Mouse (Mus musculus) stomach, postnatal 0 days (tissue): ENCODE results near the gene Prkd1. TPM values are rescaled to one million over a fixed set of nuclear protein-coding genes. Genes with fewer than 3 reads are reported as not detected.

ENCODE experiments used
- ATAC-seq: fragments of 200-750 bp; cut with Nextera tagmentation; 2 replicates; pipeline ENCODE4 v1.8.0; 2017; ENCODE audit not compliant: low FRiP score, low TSS enrichment
- DNase-seq: peaks from one replicate; pipeline ENCODE4 v3.0.0-alpha.2; 2016; ENCODE audit warnings: low spot score
- H3K27ac ChIP-seq: fragments of 300-500 bp; sonication (generic); replicated peaks from 2 replicates; pipeline ENCODE4 v1.5.1; 2014; ENCODE audit warnings: mild to moderate bottlenecking, control low read depth
- H3K27me3 ChIP-seq: fragments of 300-500 bp; sonication (generic); 2 replicates; pipeline ENCODE4 v1.6.1; 2014; ENCODE audit warnings: low read length; ENCODE audit not compliant: control insufficient read depth, insufficient read depth
- H3K36me3 ChIP-seq: fragments of 300-500 bp; sonication (generic); 2 replicates; pipeline ENCODE4 v1.6.1; 2014; ENCODE audit warnings: low read length, mixed read lengths; ENCODE audit not compliant: control insufficient read depth, insufficient read depth
- H3K4me1 ChIP-seq: fragments of 300-500 bp; sonication (generic); replicated peaks from 2 replicates; pipeline ENCODE4 v1.6.1; 2014; ENCODE audit warnings: antibody characterized with exemption; ENCODE audit not compliant: control insufficient read depth, insufficient read depth
- H3K4me2 ChIP-seq: fragments of 300-500 bp; sonication (generic); replicated peaks from 2 replicates; pipeline ENCODE4 v1.6.1; 2014; ENCODE audit warnings: low read depth, mild to moderate bottlenecking, control low read depth, moderate library complexity
- H3K4me3 ChIP-seq: fragments of 300-500 bp; sonication (generic); 2 replicates; pipeline ENCODE4 v1.5.1; 2014; ENCODE audit warnings: low read depth, low read length, control low read depth
- H3K9ac ChIP-seq: fragments of 300-500 bp; sonication (generic); 2 replicates; pipeline ENCODE4 v1.6.1; 2014; ENCODE audit warnings: mild to moderate bottlenecking, low read length, control low read depth, mixed read lengths
- H3K9me3 ChIP-seq: fragments of 300-500 bp; sonication (generic); 2 replicates; pipeline ENCODE4 v1.6.1; 2016; ENCODE audit warnings: low read length; ENCODE audit not compliant: control insufficient read depth
- CTCF ChIP-seq: IDR thresholded peaks from 2 replicates; pipeline ENCODE4 v1.5.1; 2016; ENCODE audit warnings: antibody characterized with exemption, low read depth, mild to moderate bottlenecking, moderate library complexity
- EP300 ChIP-seq: optimal IDR thresholded peaks from 2 replicates; pipeline ENCODE3; 2016; ENCODE audit warnings: antibody characterized with exemption
- WGBS: fragments of 180-500 bp; shearing (Covaris S2); extraction: QIAGEN DNeasy Blood & Tissue Kit; methylation state at CpG from one replicate; pipeline ENCODE4 v1.1.7; 2014; 5-methylcytosine and 5-hydroxymethylcytosine counted together
- polyA plus RNA-seq: library from polyadenylated mRNA; unstranded; fragments of >200 nt; fragmentation: Nextera tagmentation; extraction: Ambion mirVana; gene quantifications from 2 replicates; pipeline ENCODE4 v1.2.1, GENCODE M21; 2015

Gene Prkd1
- polyA plus RNA-seq, 1 experiment from 2014 or later = 2.5 TPM

DNA sequence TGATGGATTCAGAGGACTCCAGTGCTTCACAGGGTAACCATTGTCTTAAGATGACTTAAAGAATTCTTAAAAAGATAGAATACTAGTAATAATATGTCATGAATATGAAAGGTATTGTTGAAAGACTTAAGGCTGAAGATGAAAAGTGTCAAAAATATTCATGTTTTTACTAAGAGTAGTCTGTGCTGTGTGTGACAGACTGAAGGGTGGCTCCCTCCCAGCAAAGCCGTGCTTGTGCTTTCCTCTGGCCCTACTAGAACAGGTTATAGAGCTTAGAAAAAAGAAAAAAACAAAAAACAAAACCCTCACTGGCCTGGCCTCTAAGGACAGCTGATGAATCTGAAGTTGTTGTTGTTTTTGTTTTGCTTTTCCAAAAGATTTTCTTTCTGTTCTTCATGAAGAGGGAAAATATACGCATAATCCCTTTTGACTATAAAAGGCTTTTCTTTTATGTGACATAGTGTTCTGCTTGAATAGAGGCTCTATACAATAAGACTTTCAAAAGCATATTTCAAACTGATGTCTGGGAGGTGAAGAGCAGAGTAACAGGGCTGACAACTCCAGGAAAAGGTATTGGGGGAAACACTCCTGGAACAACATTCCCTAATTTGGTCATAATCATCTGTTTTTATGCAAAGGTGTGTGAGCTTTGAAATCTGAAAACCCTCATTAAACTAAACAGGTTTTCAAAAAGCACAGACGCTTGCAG is 148.9 kb downstream of the Prkd1 start:
- Histone ChIP-seq H3K36me3 (no peaks in the 10 kb centered on the region), H3K4me1 (no peaks in the 10 kb centered on the region), H3K27ac (no peak overlapping the region), H3K9ac (no peak overlapping the region), H3K4me3 (no peak overlapping the region), H3K27me3 (no peaks in the 10 kb centered on the region), H3K4me2 (no peak overlapping the region), H3K9me3 (no peaks in the 10 kb centered on the region)
- WGBS = 63% methylated on average over 3 of the region's 3 CpGs
- no peak for DNase-seq
- ATAC-seq = no peak
- TF ChIP-seq CTCF = no peak

DNA sequence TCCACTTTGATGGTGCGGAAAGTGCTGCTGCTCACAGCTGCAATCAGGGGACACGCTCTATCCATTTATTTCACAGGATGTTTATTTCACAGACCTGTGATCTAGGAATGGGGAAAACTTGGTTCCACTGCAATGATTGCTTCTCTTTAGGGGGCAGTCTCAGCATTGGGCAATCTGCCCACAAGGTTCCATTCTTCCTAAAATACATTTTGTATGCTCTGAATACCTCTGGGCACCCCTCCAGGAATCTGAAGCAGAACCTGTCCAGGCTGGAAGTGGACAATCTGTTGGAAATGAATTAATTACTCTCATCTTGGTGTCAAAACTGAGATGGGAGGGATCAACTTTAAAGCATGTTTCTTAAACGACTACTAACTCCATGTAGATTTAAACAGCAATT is 152.9 kb downstream of the Prkd1 start:
- TF ChIP-seq EP300 = no peak
- TF ChIP-seq CTCF = no peak
- Histone ChIP-seq H3K4me1 (no peaks in the 10 kb centered on the region), H3K4me2 (no peak overlapping the region), H3K27ac (no peak overlapping the region), H3K4me3 (no peak overlapping the region), H3K9ac (no peak overlapping the region), H3K9me3 (no peaks in the 10 kb centered on the region), H3K36me3 (no peaks in the 10 kb centered on the region), H3K27me3 (no peaks in the 10 kb centered on the region)
- 44% methylated on average over 3 of the region's 3 CpGs for WGBS
- DNase-seq = no peak
- no peak for ATAC-seq

DNA sequence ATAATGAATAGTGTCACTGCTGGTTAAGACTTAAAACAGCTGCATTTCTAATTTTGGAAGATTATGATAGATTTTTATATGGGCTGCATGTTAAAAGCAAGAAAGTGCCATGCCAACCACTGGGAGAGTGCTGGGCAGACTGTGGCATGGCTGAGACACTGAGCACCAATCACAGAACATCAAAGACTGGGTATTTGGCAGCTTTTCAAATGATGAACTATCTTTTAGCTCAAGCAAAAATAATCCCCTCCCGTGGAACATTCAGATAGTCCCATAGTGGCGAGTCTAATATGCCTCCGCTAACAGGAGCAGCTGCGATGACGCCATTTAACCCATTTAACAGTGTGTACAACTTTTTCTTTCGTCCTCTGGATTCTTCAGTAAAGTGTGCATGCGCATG is 169.1 kb downstream of the Prkd1 start:
- TF ChIP-seq CTCF = no peak
- TF ChIP-seq EP300 = no peak
- no peak overlapping the region for H3K4me3 ChIP-seq
- no peak overlapping the region for H3K4me2 ChIP-seq
- H3K9ac ChIP-seq = no peak overlapping the region
- no peaks in the 10 kb centered on the region for H3K9me3 ChIP-seq
- DNase-seq (no peak), ATAC-seq (no peak)
- no peaks in the 10 kb centered on the region for H3K27me3 ChIP-seq
- H3K4me1 ChIP-seq = no peaks in the 10 kb centered on the region
- H3K27ac ChIP-seq = no peak overlapping the region
- no peaks in the 10 kb centered on the region for H3K36me3 ChIP-seq
- WGBS = 80% methylated on average over 7 of the region's 7 CpGs

DNA sequence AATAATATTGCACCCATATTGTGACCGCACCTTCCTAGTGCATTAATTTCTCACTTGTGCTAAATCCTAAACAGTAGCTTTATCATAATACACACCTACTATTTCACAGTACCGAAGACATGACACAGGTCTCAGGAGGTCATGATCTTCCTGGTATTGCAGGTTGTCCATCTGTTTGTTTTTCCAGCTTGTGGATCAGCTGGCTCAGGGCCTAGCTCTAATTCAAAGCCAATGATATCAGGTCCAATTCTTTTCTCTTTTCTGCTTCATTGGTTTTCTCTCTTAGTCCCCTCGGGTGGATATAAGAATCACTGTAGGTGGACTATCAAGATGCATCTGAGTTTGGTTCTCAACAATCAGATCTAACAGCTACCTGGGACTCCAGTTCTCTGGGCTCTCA is 191.7 kb downstream of the Prkd1 start:
- WGBS = 88% methylated on average over 3 of the region's 3 CpGs
- TF ChIP-seq CTCF = no peak
- no peak for TF ChIP-seq EP300
- DNase-seq (no peak), ATAC-seq (no peak)
- Histone ChIP-seq H3K4me2 (no peak overlapping the region), H3K9ac (no peak overlapping the region), H3K36me3 (no peaks in the 10 kb centered on the region), H3K4me3 (no peak overlapping the region), H3K27me3 (no peaks in the 10 kb centered on the region), H3K4me1 (no peaks in the 10 kb centered on the region), H3K27ac (no peak overlapping the region), H3K9me3 (no peaks in the 10 kb centered on the region)

DNA sequence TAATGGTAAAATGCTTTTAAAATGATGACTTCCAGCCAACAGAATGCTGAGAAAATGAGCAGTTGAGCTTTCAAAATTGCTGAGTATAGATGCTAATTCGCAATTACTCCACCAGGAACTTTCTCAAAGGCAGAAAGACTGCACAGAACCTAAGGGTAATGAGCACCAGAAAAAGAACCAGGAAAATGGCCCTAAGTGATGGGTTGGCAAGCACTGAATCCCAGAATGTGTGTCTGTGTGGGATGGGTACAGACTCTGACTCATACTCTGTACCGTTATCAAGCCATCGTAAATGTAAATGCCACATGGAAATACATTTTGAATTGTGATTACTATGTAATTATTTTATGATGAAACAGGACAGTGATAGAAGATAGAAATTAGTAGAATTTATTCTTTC is 197.1 kb downstream of the Prkd1 start:
- H3K27me3 ChIP-seq = no peaks in the 10 kb centered on the region
- no peaks in the 10 kb centered on the region for H3K36me3 ChIP-seq
- H3K27ac ChIP-seq = no peak overlapping the region
- no peak overlapping the region for H3K4me3 ChIP-seq
- WGBS = 95% methylated on average over 3 of the region's 3 CpGs
- no peak overlapping the region for H3K4me2 ChIP-seq
- H3K9ac ChIP-seq = no peak overlapping the region
- no peak for DNase-seq
- no peak for TF ChIP-seq CTCF
- TF ChIP-seq EP300 = no peak
- H3K4me1 ChIP-seq = no peaks in the 10 kb centered on the region
- no peaks in the 10 kb centered on the region for H3K9me3 ChIP-seq
- no peak for ATAC-seq

DNA sequence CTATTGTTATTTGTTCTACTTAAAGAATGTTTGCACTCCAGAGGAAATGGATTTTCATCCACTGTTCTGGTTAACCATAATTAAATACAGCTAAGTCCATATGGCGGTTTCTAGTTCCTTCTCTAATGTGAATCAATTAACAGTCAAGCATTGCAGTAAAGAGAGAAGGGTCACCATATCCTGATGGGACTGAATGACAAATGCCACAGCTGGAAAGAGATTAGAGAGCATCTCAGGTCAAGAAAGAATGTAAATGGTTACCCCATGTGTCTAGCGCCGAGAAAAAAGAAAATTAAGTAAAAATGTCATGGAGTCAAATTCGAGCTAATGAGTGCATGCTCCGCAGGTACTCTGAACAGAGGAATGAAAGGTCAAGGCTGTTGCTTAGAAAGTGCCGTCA is 212.2 kb downstream of the Prkd1 start:
- Histone ChIP-seq H3K9me3 (no peaks in the 10 kb centered on the region), H3K27ac (no peak overlapping the region), H3K4me2 (no peak overlapping the region), H3K27me3 (no peaks in the 10 kb centered on the region), H3K4me3 (no peak overlapping the region), H3K9ac (no peak overlapping the region), H3K36me3 (no peaks in the 10 kb centered on the region), H3K4me1 (no peaks in the 10 kb centered on the region)
- no peak for TF ChIP-seq CTCF
- no peak for TF ChIP-seq EP300
- no peak for ATAC-seq
- DNase-seq = no peak
- WGBS = 80% methylated on average over 6 of the region's 6 CpGs
